Mouse (Mus musculus): ENCODE measurements around the gene Plekhg1. TPM values are rescaled to one million over a fixed set of nuclear protein-coding genes. Genes with fewer than 3 reads are reported as not detected.

Plekhg1 gene
- total RNA-seq, 4 experiments from 2014 or later = 11.8 to 16.1 (median 14.9) TPM

GRCm38 (mm10) chr10:3741791-3742190, 1.6 kb downstream of the Plekhg1 start:
- DNase-seq (ENCODE audit: low spot score in 2 of 2) = no peak

DNA sequence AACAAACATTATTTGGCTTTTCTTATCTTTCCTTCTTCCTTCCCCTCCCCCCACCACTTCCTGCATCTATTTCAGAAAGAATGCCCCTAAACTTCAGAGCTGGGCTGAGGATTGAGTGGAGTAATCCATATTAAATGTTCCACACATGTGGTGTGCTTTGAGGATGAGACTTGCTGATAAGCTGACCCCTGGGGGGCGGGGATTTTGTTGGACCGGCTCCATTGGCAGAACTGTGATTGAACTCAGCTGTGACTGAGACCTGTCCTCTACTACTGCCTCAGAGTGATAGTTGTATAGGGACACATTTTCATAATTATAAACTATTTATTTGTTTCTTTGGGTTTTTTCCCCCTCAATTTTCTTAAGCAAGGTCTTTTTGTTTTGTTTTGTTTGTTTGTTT, 2.9 kb downstream of the Plekhg1 start:
- DNase-seq (ENCODE audit: low spot score in 2 of 2) = no peak

- DNase-seq (ENCODE audit: low spot score in 2 of 2) = peak; percentile 37 to 39
These were observed 3.7 kb downstream of the Plekhg1 start for GRCm38 (mm10) chr10:3743826-3744225.

DNA sequence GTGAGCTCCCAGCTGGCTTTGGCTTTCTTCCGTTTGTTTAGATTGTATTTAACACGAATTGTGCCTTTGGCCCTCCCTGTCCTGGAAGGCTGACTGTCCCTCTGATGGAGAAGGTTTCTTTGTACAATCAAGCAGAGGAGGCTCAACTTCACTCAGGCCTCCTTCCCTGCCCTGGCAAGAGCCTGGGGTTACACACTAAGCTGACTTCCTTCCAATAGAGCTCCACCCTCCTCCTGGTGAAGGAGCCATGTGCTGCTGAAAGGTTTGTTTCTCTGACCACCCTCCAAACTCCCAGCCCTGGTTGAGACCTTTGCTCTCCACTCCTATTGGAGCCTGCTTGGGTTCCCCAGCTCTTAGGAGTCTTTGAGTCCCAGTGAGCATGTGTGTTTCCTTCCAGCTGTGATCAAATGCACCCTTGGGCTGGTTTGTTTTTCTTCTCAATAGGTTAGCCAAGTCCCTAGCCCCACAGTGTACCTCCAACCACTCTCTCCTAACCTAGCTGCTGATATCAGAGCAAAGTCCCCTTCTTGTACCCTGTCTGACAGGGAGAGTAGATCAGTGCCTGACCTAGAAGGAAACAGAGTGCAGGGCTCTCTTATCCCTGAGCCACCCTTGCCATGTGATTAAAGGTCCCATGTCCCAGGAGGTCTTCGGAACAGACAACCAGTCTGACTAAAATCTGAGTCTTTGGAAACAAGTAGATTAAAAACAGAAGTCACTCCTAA, 6.8 kb downstream of the Plekhg1 start:
- no peak for DNase-seq (ENCODE audit: low spot score in 2 of 2)

DNA sequence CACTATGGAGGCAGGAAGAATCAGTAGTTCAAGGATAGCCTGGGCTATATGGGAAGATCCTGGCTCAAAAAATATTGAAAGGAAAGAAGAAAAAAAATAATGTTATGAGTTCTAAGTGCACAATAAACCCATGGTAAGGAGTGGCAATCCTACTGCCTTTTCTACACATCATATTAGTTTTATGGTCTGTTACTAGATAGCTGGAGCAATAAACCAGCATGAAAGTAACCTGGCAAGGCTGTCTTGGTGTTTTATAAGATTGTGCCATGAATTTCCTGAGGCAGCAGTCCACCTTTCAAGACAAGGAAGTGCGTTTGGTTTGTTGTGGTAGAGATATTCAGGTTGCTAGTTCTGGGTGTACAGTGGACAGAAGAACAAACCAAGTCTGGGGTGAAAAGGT, 9.4 kb downstream of the Plekhg1 start:
- no peak for DNase-seq (ENCODE audit: low spot score in 2 of 2)

DNA sequence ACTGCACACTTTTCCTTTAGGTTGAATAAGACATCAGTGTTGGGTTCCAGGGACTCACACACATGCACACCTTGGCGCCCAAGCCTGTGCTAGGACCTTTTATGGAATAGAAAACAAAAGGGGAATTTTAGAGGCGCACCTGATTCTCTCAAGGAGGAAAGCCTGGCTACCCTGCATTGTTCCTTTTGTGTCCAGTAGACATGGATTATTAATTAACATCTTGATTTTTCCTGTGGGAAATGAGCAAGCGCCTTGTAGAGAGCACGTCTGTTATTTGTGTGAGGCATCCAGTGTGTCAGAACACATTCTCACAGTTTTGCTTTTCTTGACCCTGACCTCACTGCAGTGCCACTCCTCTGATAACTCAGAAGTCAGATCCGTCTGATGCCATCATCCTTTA, 21.8 kb downstream of the Plekhg1 start:
- DNase-seq (ENCODE audit: low spot score in 2 of 2) = no peak

DNA sequence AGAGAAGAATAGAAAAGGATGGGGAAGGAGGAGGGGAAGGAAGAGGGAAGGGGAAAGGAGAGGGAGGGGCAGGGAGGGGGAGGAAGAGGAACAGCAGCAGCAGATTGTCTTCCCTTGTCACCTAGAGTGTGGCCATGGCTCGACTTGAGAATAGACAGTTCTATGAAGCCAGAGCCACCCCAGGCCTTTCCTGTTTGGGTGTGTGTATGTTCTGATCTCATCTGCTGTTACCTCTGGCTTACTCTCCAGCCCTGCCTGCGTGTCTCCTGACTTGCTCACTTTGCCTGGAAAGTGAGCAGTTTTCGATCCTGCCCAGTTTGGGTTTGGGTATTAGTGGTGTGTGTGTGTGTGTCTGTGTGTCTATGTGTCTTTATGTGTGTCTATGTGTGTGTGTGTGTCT, 23.0 kb downstream of the Plekhg1 start:
- no peak for DNase-seq (ENCODE audit: low spot score in 2 of 2)

GRCm38 (mm10) chr10:3769131-3769530, 29.0 kb downstream of the Plekhg1 start:
- DNase-seq (ENCODE audit: low spot score in 2 of 2) = no peak

- DNase-seq (ENCODE audit: low spot score in 2 of 2) = no peak
These were observed 34.2 kb downstream of the Plekhg1 start for GRCm38 (mm10) chr10:3774330-3774729.

GRCm38 (mm10) chr10:3776761-3777160, 36.6 kb downstream of the Plekhg1 start:
- no peak for DNase-seq (ENCODE audit: low spot score in 2 of 2)

- DNase-seq (ENCODE audit: low spot score in 2 of 2) = no peak
These were observed 45.2 kb downstream of the Plekhg1 start for GRCm38 (mm10) chr10:3785362-3785761.

- DNase-seq (ENCODE audit: low spot score in 2 of 2) = no peak
These were observed 46.4 kb downstream of the Plekhg1 start for GRCm38 (mm10) chr10:3786531-3786930.

DNA sequence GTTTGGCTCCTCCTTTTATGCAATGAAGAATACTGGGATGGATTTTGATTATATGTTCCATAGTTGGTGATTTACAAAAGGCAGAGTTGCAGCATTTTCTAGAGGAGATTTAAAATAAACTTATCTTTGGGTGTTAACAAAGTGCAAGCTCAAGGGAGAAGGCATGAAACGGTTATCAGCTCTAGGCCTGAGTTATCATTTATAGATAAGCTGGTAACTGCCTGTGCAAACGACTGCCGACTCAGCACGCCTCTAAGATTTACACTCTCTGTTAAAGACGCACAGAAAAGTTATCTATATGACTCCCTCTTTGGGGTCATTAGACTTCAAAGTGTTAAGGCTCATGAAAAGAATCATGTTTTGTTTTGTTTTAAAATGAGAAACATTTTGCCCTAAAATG, 46.8 kb downstream of the Plekhg1 start:
- DNase-seq (ENCODE audit: low spot score in 2 of 2) = no peak

DNA sequence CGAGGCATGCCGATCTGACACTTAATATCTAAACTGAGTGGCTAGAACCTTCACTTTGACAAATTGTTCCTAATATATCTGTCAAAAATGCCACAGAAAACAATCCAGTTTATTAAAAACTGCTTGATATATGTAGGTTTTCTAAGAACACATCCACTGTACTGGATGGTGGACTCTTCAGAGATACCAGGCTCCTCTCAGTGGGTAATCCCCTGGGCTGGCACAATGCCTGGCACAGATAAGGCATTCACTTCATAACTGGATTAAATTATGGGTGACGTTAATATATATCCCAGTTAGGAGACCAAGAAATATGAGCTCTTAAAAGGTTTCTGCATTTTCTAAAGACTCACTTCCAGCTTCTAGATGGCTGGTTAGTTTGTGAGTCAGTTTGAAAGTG, 53.7 kb downstream of the Plekhg1 start:
- no peak for DNase-seq (ENCODE audit: low spot score in 2 of 2)

GRCm38 (mm10) chr10:3799455-3799854, 59.3 kb downstream of the Plekhg1 start:
- no peak for DNase-seq (ENCODE audit: low spot score in 2 of 2)

GRCm38 (mm10) chr10:3801254-3801653, 61.1 kb downstream of the Plekhg1 start:
- no peak for DNase-seq (ENCODE audit: low spot score in 2 of 2)

GRCm38 (mm10) chr10:3805334-3805733, 65.2 kb downstream of the Plekhg1 start:
- DNase-seq (ENCODE audit: low spot score in 2 of 2) = no peak

DNA sequence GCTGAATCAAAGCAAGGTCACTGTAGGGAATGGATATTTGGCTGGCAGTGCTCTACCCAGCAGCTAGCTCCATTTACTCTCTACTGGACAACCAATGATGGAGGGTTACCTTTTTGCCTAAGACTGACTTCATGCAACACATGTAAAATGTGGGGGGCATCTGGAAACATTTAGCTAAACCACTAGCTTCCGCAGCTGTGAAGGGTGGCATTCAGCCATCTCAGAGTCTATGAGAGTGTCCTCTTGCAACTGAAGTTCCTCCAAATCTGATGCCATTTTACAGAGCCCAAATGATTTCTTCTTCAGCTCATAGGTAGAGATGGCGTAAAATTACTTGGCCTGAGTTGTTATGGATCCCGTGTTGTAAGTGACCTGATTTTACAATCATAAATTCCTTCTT, 67.8 kb downstream of the Plekhg1 start:
- DNase-seq (ENCODE audit: low spot score in 2 of 2) = no peak

DNA sequence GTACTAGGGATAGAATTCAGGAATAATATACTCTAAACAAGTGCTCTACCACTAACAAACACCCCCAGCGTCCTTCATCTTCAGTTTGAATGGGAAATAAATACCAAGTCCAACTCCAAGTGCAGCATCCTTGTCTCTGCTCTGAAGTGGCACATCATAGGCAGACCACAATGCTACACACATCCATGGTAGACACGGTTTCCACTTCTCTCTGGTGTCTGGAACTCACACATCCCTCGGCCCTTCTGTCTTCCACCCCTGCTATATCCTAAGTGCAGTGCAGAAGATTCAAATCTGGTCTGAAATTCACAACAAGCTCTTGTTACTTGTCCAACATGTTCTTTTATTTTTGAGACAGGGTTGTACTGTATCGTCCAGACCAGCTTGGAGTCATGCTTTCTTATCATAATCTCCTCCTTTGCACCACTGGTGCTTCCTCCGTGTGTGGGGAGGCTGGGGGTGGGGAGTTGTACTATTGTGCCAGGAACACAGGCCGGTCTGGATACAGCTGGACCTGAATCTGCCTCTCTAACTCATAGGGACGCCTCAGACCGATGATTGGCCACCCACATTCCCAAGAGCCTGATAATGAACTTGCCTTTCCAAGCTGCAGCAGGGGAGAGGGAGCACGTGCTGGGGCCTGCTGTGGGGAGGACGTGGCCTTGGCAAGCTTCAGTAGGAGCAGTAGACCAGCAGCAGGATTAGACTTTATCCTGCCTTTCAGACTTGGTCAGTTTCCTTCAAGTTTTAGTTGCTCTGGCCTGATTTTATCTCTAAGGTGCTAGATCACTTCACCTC, 70.5 kb downstream of the Plekhg1 start:
- no peak for DNase-seq (ENCODE audit: low spot score in 2 of 2)

DNA sequence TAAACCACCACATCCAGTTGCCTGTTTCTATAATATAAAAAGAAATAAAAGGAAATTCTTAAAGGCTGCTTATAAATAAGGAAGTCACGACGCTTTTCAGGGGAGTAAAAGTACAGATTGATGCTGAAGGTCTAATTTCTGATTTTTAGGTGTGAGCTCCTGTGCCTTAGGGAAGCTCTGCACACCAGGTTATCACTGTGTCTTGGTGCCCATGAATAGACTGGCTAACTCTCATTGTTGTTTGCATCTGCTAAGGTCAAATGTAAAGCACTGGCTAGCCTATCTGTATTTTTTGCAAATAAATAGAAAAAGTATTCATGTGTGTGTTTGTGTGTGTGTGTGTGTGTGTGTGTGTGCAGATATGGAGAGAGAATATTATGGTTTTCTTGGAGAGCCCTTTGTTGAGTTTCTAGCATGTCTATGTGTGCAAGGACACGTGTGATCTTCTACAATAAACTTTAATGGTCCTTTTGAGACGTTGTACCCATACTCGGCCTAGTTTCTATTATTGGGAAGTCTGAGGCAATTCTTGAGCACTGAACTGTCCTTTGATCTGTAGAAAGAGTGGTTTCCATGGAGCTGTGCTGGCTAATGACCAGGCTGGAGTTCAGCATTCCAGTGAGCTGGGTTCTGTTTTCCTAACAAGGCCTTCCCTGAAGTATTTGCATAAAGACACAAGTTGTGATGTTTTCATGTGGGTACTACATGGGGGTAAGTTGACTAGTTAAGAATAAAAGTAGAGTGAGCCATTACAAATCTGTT, 79.0 kb downstream of the Plekhg1 start:
- peak; percentile 67 to 69 for DNase-seq (ENCODE audit: low spot score in 2 of 2)

DNA sequence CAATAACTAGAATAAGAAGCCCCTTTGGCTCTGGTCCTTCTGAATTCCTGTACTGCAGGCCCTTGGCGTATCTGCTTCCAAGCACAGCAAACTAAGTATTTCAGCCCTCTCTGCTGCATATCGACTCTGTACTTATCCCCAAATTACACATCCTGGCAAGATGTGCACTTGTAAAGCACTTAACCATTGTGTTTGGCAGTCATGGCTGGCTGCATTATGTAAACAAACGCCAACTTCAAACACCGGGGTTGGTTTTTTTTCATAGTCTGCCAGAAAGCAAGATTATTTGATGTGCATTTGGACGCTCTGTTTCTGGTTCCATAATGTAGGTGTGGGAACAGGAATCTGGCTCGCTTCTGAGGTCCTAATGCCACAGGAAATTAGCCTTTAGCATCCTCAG, 83.7 kb downstream of the Plekhg1 start:
- no peak for DNase-seq (ENCODE audit: low spot score in 2 of 2)

DNA sequence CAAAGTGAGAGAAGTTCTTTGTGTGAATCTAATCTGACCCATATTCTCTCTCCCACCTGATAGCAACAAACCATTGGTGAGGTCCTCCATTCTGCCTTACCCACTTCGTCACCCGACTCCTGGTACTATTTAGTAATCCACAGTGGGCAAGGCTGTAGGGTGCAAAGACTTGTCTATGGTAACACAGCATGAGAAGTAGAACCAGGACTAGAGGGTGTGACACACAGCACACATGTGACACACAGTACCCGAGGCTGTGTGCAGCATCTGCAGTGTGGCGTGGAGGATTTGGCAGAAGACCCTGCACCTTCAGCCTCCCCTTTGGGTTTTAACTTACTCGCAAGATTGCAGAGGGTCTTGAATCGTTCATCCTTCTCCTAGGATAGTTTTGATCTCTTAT, 85.9 kb downstream of the Plekhg1 start:
- DNase-seq (ENCODE audit: low spot score in 2 of 2) = no peak

All from layer of hippocampus, adult 8-10 months (tissue).